Mouse (Mus musculus) olfactory bulb, adult 2 months (tissue): ENCODE data around the gene Muc16.

Experiments used
- CTCF ChIP-seq: fragments of 200-500 bp; IDR thresholded peaks from 2 replicates; pipeline ENCODE4 v1.5.1; 2012; ENCODE audit warnings: low read depth, mild to moderate bottlenecking, low read length, moderate library complexity; ENCODE audit not compliant: insufficient read depth
- POLR2A ChIP-seq: fragments of 200-500 bp; IDR thresholded peaks from 2 replicates; pipeline ENCODE4 v1.6.1; 2012; ENCODE audit warnings: mild to moderate bottlenecking, low read depth, low read length, moderate library complexity; ENCODE audit not compliant: insufficient read depth

- TF ChIP-seq POLR2A (no peak), CTCF (no peak)
Measured at GRCm38 (mm10) chr9:18721011-18721410, 46.7 kb upstream of the Muc16 start.
